Mouse (Mus musculus) adrenal gland, adult 2 months (tissue): ENCODE measurements around the gene Sec14l2. TPM values are rescaled to one million over a fixed set of nuclear protein-coding genes. Genes with fewer than 3 reads are reported as not detected.
A peak's percentile ranks its signal among the peaks of the same experiment; 100 is the strongest.

ENCODE experiments used
- DNase-seq: peaks from one replicate; pipeline ENCODE4 v3.0.0; 2021
- polyA plus RNA-seq: library from polyadenylated mRNA; depleted of rRNA; stranded (reverse); fragments of >200 nt; gene quantifications from 2 replicates; pipeline ENCODE4 v1.2.3, GENCODE M21; 2012
- total RNA-seq, 2 experiments: library from RNA; stranded (reverse); gene quantifications; 2 replicates each; pipeline ENCODE4 v1.2.3; 2021

Sec14l2 gene
- total and polyA plus RNA-seq, 3 experiments = 0.71 to 2.2 (median 1.8) TPM

DNA sequence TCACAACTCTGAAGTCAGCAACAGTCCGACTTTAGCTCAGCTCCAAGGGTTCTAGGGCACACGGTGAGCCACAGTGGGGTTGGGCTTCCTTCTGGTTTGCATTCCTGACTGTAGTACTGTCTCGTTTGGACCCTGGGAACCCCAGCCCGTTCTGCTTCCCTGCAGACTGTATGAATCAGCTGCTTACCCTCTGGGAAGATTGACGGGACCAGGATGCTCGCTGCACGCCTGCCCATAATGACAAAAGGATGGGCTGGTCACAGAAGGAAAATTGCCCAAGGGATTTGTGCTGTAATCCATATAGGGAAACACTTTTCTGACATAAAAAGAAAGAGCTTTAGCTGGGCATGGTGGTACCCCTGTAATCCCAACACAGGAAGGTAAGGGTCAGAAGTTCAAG lies 24.4 kb downstream of the Sec14l2 start:
- no peak for DNase-seq

DNA sequence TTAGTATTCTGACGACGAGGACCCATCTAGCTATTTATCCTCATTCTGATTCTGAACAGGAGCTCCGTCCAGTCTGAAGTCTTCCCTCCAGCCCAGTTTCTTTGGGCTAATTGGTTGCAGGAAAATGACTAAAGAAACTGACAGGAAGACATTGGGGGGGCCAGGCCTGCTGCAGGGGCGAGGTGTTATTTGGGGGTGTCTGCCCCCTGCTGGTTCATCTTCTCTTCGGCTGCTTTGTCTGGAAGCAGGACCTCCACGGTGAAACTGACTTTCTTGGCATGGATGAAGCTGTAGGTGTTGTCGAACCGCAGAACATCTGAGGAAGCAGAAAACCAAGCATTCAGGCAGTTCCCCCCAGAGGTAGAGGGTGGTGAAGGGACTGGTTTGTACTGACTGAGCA lies 25.1 kb downstream of the Sec14l2 start:
- DNase-seq = no peak

- DNase-seq = peak; percentile 45
These were observed 26.1 kb downstream of the Sec14l2 start for GRCm38 (mm10) chr11:4097091-4097621.

DNA sequence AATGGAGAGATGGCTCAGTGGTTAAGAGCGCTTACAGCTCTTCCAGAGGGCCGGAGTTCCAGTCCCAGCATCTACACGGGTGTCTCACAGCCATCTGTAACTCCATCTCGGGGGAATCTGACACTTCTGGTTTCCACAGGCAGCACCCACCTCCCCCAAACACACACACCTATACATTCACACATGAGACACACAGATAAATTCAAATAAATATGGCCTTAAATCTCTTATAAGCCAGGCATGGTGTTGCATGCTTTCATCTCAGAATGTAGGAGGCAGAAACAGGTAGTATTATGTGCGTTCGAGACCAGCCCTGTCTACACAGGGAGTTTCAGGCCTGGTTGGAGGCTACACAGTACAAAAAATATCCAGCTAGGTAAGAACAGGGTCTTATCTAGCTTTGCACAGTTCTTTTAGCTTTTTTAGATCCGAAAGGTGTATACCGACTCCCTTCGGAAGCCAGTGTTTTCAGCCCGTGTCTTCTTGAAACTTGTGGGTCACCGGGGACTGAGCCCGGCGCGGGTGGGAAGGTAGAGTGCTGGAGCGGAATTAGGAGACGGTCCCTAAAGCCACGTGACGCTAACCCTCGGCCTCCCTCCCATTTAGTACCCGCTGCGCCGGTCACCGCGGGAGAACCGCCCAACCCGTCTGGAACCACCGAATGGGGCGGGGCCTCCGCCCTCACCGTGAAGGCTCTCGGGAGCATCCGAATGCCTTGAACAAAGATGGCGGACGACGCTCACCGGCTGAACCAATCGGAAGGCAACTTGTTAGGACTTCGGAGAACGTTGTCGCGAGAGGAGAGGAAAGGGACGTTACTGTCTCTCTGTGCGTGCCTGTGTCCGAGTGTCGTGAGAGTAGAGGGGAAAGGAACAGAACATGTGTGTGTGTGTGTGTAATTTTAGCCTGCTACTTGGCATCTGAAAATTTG lies 26.9 kb downstream of the Sec14l2 start:
- peak; percentile 99 for DNase-seq

- peak; percentile 82 for DNase-seq
These were observed 27.8 kb downstream of the Sec14l2 start, which contains the start of gene Mtfp1 for GRCm38 (mm10) chr11:4095171-4096053. TSS of gene Mtfp1 (minus strand) at chr11:4095445.

DNA sequence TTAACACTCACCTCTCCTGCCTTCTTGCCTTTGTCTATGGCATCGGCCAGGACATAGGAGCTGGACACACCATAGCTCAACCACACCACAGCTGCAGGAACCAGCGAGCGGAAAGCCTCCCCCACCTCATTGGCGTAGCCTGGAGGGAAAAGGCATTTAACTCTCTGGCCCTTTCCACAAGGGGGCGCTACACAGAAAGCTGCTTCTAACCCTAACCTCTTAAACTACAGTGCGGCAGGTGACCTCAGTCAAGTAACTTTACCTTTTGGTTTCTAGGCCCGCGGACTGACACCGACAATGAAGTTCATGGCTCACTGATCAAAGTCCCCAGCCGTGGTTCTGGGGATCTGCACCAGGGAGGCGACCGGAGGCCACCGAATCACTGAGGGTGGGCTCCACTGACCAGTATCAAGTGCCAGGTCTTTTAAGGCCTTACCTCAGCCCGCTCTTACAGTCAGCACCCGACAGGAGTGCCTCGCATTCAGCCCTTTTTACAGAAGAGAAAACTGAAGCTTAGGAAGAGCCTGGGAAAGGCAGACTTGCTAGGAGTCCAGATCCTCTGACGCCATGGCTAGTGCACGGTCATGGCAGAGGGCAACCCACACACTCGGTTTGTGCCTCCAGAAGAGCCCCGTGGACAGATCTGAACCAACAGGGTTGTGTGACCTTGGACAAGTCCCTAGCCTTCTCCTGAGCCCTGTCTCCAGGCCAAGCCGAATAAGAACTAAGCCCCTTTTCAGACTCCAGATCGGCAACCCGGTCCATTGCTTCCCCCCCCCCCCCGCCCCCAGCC lies 28.6 kb downstream of the Sec14l2 start:
- peak; percentile 70 for DNase-seq

GRCm38 (mm10) chr11:4093459-4094377 lies 29.5 kb downstream of the Sec14l2 start:
- DNase-seq = no peak

- DNase-seq = no peak
These were observed 35.9 kb downstream of the Sec14l2 start for GRCm38 (mm10) chr11:4087267-4087666.

GRCm38 (mm10) chr11:4086246-4086645 lies 37.0 kb downstream of the Sec14l2 start:
- DNase-seq = no peak

GRCm38 (mm10) chr11:4083316-4084078 lies 39.7 kb downstream of the Sec14l2 start:
- DNase-seq = peak; percentile 58

GRCm38 (mm10) chr11:4080219-4080618 lies 43.0 kb downstream of the Sec14l2 start:
- peak; percentile 42 for DNase-seq

DNA sequence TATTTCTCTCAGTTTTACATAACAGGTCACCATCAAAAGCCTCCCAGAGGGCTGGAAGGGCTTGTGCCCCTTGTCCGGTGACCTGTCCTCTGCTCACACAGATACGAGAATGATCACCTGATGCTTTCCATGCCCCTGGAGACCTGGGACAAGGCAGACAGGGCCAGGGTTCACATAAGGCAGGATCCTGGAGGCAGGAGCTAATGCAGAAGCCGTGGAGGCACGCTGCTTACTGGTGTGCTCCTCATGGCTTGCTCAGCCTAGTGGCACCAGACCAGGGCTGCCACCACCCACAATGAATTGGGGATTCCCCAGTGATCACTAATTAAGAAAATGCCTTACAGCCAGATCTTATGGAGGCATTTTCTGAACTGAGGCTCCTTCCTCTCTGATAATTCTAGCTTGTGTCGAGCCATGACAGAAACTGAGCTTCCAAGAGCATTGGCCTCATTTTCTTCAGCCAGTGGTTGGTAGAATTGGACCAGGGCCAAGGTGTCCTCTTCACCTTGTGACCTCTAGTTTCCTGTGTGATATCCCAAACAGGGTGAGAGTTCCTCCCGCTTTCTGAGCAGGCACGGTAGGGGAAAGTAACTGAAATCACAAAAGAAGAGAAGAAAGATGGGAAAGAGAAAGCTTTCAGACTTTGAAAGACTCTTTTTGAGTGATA lies 44.8 kb downstream of the Sec14l2 start:
- DNase-seq = no peak

DNA sequence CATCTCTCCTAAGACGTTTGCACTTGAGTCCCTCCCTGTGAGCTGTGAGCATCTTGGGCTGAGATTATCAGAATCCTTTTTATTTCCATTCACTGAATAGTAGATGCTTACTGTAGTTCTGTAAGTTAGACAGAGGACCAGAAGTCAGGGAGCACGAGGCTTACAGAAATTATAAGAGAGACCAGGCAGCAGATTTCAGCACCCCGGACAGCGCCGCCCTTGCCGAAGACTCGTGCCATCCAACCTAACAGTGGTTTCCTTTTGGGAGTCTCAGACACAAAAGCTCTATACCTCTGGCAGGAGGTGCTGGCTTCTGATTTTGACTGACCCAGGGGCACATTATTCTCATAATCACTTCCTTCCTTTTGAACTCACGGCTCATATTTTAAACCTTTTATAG lies 46.6 kb downstream of the Sec14l2 start:
- peak; percentile 50 for DNase-seq

GRCm38 (mm10) chr11:4069664-4070063 lies 53.6 kb downstream of the Sec14l2 start:
- DNase-seq = no peak

DNA sequence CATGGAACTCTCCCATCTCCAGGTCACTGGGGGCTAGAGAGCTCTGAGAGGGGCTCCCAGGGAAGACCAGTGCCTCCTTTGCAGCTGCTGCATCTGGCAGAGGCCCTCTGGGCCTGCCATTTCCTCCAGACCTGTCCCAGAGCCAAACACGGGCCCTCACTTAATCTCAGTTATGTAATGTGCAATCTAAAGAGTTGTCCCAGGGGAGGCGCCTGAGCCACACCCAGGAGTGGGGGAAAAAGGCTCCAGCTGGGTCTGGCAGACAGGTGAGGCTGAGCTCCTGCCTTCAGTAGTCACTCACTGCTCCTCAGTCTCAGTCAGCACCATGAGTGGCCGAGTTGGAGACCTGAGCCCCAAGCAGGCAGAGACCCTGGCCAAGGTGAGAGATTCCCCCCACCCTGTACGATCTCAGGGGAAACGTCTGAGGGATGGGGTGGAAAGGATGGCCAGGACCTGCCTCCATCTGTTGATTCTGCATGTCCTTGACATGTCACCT lies 58.5 kb downstream of the Sec14l2 start, which contains the start of gene Sec14l3:
Sec14l3 (plus strand) TSS at position 215 of the 496 bp plus-strand sequence.
- DNase-seq = no peak

DNA sequence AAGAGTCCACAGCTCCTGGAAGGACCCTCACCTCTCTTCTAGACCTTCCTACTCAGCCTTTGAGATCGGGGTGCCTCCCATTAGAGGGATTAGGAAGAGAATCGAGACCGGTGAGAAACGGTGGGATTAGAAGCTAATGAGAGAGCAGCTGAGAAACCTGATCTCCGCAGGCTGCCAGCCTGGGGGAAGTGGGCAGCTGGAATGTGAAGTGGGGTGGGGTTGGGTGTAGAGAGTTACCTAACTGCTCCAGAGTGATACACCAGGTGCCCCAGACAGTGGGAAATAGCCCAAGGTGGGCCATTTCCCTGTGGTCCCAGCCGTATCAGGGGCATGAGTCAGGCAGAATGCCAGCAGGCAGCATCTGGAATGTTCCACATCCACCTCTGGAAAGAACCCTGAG lies 60.2 kb downstream of the Sec14l2 start:
- no peak for DNase-seq

- no peak for DNase-seq
These were observed 60.7 kb downstream of the Sec14l2 start for GRCm38 (mm10) chr11:4062523-4062922.

DNA sequence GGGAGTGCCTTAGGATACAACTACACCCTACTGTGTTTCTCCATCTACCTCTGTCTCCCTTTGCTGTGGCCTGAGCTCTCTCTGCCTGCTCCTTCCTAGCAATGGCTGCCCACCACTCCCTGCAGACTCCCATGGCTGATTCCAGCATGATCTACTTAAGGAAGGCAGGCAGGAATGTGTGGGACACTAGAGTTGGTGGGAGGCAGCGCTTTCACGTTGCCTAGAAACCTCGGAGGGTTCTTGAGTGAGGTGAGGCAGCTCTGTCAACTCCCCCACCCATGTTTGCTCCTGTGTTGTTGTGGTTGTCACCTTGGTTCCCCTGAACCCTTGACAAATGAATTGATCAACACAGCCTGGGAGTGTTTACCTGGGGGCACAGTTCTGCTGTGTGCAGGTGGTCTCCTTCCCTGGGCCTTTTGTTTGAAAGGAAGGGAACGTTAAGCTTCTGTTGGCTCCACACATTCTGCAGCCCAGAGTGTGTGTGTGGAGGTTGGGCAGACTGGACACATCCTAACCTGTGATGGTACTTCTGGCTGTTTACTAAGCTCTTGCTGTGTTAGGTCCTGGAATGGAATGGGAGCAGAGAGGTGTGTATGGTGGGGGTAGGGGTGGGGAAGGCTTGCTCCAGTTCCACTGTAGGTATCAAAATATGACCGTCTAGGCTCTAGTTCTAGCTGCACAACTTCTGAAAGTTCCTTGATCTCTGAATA lies 62.2 kb downstream of the Sec14l2 start:
- DNase-seq = no peak
